Mouse (Mus musculus) heart, postnatal 14 days (tissue): ENCODE results near the gene Sdc4. TPM values are rescaled to one million over a fixed set of nuclear protein-coding genes. Genes with fewer than 3 reads are reported as not detected.

ENCODE experiments used
- DNase-seq, 2 experiments: peaks; one replicate each; pipeline ENCODE4 v3.0.0; 2021 to 2022
- intact Hi-C: fragments of 180-260 bp; cut with DNase I; formaldehyde crosslinking; loops from one replicate; pipeline ENCODE4 v1.15.1; 2025
- total RNA-seq, 2 experiments: library from RNA; stranded (reverse); gene quantifications; 2 replicates each; pipeline ENCODE4 v1.2.3; 2021

Gene Sdc4
- total RNA-seq, 2 experiments from 2014 or later = 20.0 to 27.0 TPM

DNA sequence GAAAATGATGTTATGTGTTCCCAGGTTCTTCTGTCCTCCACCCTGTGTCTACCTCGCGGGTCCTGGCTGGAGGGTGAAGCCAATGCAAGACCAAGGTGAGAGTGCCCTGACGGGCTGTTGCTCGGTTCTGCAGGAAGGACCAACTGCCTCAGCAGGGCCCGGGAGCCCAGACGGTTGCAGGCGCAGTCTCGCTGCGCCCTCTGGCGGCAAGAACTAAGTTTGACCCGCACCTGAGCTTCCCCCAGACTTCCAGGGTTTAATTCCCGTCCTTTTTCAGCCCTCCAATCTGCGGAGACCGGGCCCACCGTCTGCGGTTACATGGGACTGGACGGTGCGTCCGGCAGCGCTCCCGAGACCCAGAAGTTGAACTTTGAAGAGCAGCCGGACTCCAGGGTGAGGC is 36.0 kb downstream of the Sdc4 start:
- peak; percentile 80 to 84 for DNase-seq
- intact Hi-C loops = loop anchor here (2.0 to 10.0 kb wide), 2 partner anchors 273 to 305 kb away; no protein-coding TSS in a partner anchor

DNA sequence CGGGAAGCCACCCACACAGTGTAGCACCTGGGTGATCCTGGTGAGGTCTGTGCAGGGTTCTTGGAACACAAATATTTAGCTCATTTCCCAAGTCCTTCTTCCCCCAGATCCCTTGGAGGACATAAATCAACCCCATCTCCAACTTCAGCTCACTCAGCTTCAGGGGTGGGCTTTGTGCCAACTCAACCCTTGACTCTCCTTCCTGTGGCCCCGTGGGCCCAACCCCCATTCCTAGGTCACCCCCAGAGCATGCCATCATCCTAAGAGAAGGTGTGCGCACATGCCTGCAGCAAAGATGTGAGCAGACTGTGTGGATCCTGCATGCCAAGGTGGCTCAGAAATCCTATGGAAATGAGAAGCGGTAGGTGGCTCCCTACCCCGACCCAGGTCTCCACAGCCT is 38.2 kb downstream of the Sdc4 start:
- intact Hi-C loops = loop anchor here (10.0 kb wide), 1 partner anchor 271 kb away; no protein-coding TSS in a partner anchor
- no peak for DNase-seq

DNA sequence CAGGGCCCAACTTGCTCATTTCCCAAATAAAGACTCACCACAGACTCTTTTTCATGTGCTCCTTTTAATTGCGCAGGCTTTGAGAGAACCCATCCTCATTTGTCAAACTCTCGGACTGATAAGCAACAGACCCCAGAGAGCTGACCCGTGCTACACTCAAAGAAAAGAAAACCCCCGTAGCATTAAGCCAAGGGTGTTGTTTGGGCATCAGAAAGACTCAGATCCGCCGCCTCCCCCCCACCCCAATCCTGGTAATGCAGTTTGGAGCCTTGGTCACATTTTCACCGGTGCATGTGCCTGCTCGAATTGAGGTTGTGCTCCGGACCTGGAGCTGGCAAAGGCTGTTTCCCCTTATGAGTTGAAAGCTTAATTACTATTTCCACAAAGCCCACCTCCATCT is 38.6 kb downstream of the Sdc4 start, which contains the start of gene Matn4:
Gene Matn4, minus strand, starts transcription at position 101 of the 400 bp plus-strand sequence.
- no peak for DNase-seq
- intact Hi-C loops = loop anchor here (10.0 kb wide), 1 partner anchor 270 kb away; no protein-coding TSS in a partner anchor

DNA sequence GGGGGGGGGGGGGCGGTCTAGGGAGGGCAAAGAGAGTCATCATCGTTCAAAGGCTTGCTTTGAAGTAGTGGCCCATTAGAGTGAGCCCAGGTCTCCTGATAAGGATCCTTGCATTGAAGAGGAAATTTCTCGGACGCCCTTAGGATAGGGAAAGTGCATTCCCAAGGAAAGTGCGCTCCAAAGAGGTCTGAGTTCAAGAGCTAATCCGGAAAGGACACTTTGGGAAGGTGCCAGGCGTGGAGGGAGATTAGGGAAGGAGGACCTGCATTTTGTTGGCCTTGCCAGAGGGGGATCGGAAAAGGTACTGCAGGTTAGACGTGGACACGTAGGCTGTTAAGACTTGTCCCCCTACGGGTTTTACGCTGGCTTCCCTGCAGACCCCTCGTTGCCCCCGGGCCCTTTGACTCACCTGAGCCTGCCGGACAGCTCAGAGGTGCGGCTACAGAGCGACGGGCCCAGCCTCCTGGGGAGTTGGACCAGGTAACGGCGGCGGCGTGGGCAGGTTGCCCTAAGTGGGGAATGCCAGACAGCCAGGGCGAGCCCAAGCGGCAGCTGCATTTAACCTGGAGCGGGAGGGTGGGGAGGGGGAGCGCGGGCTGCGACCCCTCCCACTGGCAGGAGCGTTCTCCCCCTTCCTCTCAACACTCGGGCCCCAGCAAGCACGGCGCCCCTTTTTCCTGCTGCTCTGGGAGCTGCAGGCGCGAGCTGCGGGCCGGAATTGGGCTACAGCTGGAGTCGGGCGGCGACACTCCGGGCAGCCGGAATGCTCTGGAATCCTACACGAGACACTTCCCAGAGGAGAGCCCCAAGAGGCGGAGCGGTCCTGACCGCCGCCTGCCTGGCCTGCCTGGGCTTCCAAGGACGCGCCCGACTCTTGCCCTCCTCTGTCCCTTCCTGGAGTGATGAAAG is 39.4 kb downstream of the Sdc4 start:
- peak; percentile 71 for DNase-seq
- intact Hi-C loops = loop anchor here (10.0 kb wide), 1 partner anchor 270 kb away; no protein-coding TSS in a partner anchor

DNA sequence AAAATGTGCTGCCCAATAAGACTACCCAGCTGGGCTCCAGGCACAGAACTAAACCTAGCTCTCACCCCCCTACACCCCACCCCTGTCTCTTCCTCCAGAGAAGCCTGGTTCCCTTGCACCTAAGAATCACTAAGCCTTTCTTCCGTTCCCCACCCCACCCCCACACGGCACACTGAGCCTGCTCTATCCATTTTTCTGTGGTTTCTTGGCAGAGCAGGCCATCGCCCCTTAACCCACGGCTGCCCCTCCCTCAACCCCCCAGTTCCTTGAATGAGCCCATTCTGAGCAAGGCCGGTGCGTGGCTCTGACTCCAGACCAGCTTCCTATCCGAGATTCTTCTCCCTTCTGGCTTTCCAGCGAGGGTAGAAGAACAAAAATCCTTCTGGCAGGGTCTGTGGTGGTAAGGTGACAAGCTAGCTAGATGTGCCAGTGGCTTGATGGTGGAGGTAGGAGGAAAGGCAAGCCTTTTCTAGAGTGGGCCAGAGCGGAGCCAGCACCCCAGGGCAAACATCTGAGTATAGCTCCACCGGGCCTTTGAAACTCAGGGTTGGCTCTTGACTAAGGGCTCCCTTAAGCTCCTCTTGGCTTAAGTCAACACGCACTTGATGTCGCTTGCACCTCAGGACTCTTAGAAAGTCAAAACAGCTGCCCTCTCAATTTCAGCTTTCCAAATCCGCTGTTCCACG is 40.1 kb downstream of the Sdc4 start:
- intact Hi-C loops = loop anchor here (10.0 kb wide), 1 partner anchor 269 kb away; no protein-coding TSS in a partner anchor
- DNase-seq = no peak

DNA sequence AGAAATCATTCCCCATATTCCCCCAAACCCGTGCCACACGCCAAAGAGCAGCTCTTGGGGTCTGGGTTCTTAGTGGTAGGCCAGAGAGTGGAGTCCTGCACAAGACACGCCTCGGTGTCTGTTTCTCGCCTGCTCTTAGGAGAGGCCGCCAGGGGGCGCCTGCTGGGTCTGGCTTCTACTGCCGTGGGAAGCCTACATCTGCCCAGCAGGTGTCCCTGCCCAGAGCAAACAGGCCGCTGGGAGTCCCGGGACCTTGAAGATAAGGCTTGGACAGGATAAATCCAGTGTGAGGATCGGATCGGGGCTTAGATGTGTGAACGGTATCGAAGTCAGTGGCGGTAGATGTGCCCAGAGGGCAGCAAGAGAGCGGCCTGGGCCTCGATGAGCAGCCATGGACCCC is 40.8 kb downstream of the Sdc4 start, which contains the start of gene Rbpjl:
Gene Rbpjl, plus strand, starts transcription at position 236 of the 400 bp plus-strand sequence.
- peak; percentile 76 to 84 for DNase-seq
- intact Hi-C loops = loop anchor here (10.0 kb wide), 1 partner anchor 268 kb away; no protein-coding TSS in a partner anchor

DNA sequence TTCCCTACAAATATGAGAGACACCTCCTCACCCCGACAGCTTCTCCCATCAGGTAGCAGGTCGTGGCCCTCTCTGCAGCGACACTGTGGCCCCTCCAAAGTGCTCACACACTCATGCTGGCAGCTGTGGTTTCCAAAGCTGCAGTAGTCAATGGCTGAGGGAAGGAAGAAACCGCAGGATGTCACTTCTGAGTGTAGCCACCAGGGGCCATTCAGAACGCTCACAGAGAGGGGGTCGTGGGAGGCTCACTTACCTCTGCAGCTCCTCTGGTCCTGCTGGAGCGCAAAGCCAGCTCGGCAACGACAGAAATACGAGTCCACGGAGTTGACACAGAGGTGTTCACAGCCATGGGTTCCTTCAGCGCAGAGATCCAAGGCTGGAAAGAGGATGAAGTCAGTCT is 46.8 kb downstream of the Sdc4 start:
- intact Hi-C loops = no loop called here
- DNase-seq = no peak

DNA sequence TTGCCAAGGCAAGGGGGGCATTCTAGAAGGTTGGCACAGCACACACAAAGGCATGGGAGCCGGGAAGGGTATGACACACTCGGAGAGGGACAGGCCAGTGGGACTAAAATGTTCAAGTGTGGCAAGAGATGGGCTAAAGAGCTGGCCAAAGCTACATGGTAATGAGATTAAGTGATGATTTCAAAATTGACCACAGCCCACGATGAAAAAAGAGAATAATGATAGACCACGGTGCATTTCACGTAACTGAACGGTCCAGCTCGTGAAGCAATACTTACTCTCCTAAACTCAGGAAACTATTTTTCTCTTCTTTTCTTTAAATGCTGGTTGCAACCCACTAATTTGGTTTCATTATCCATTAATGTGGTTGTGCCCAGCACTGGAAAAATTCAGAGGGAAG is 47.6 kb downstream of the Sdc4 start:
- no peak for DNase-seq
- intact Hi-C loops = no loop called here

DNA sequence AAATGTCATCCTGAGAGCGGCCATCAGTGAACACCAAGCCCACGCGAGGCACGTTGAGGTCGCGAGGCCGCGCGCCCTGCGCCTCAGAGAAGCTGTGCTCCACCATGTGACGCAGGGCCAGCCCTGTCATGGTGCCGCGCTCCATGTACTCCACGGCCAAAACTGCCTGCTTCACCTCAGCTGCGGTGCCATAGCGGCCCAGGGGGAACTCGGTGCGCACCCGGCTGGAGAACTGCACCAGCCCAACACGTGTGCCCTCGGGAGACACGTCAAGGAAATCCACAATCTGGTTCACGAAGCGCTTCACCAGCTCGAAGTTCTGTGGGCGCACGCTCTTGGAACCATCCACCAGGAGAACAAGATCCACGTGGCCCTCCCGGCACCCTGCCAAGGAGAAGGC is 50.6 kb downstream of the Sdc4 start:
- DNase-seq = no peak

DNA sequence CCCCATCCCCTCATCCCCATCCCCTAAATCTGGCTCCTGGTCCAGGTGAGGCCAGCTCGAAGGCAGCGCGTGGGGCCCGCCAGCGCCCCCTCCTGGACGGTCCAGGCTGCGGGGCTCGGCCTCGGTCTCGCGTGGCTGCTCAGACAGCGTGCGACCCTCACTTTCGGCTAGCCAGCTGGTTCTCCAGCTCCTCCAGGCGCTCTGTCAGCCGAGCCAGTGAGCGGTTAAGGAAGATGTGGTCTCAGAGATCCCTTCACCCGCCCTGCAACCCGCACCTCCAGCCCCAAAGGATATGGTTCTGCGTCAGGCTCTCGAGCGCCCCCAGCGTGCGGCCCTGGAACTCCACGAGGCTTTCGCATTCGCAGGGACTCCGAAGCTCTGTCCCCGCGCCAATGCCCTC is 54.2 kb downstream of the Sdc4 start:
- peak; percentile 84 to 91 for DNase-seq
- intact Hi-C loops = loop anchor here (5.0 kb wide), 1 partner anchor 287 kb away; no protein-coding TSS in a partner anchor

More for the DNA sequence above, 50.6 kb downstream of the Sdc4 start:
- intact Hi-C loops = no loop called here

DNA sequence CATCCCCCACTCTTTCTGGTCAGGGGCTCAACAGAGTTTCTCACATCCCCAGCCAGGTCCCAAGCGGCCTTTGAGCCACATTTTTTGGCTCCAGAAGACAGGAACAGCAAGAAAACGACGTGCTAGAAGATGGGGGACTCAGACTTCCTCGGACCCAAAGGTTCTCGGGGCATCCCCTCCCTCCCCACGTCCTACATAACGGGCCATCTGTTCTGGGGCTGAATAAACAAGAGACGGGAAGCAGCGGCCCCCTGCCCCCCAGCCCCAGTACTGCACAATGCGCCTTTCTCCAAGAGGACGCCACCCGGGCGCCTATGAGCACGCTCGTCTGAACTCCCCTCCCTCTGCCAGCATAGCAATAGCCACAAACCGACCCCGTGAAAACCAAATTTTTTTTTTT is 54.7 kb downstream of the Sdc4 start, which contains the start of gene Slpi:
Gene Slpi, minus strand, starts transcription at position 76 of the 400 bp plus-strand sequence.
- DNase-seq = no peak

DNA sequence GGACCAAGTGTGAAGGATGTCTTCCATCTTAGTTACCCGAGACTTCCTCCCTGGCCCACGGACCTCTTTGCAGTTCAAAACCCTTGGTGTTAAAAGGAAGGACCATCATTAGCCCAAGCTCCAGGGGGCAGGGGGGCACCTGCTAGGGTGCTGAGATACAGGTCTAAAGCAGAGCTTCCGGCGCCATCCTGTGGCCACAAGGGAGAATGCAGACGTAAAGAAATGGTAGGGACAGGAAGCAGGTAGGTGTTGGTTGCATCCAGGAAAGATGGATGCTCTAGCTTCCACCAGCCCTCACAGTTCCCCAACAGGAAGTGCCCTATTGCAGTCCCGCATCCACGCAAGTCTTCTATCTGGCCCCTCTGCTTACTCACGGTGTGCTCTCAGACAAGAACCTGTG is 56.7 kb downstream of the Sdc4 start:
- DNase-seq = peak in 1 of 2 experiments; percentile 40
- intact Hi-C loops = loop anchor here (5.0 kb wide), 1 partner anchor 285 kb away; no protein-coding TSS in a partner anchor

More for the DNA sequence above, 54.7 kb downstream of the Sdc4 start, which contains the start of gene Slpi:
- intact Hi-C loops = loop anchor here (5.0 kb wide), 1 partner anchor 287 kb away; no protein-coding TSS in a partner anchor

DNA sequence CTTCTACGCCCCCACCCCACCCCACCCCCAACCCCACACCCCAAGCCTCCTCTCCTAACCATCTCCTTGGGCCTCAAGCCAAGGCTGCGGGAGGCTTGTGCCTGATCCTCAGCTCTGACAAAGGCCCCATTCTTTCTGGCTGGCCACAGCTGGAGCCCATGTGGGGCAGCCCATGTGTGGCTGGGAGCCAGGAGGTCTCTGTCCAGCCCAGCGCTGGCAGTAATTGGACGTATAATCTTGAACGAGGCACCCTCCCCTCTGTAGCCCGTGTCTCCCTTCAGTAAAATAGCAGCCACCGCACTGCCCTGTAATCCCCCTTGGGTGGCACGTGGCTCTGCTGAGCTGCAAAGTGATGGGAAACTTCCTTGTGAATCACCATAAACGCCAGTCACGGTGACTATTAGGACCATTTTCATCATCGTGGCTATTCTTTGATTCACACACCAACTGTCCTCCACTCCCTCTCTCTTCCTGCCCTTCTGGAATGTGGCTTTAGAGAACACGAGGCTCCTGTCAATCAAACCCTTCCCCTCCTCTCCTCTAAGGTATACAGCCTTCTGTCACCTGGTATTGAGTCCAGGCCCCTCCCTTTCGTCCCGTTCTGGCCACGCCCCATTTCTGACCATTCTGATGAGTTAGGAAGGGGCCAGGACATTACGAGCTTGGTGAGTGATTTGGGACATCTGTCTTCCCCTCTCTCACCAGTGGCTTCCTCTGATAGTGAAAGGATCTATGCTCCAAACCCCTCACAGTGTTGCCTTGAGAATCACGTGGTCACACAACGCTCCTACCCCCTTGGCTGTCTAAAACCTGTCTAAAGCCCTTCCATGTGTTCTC is 57.5 kb downstream of the Sdc4 start:
- no peak for DNase-seq
- intact Hi-C loops = loop anchor here (5.0 kb wide), 1 partner anchor 284 kb away; no protein-coding TSS in a partner anchor

DNA sequence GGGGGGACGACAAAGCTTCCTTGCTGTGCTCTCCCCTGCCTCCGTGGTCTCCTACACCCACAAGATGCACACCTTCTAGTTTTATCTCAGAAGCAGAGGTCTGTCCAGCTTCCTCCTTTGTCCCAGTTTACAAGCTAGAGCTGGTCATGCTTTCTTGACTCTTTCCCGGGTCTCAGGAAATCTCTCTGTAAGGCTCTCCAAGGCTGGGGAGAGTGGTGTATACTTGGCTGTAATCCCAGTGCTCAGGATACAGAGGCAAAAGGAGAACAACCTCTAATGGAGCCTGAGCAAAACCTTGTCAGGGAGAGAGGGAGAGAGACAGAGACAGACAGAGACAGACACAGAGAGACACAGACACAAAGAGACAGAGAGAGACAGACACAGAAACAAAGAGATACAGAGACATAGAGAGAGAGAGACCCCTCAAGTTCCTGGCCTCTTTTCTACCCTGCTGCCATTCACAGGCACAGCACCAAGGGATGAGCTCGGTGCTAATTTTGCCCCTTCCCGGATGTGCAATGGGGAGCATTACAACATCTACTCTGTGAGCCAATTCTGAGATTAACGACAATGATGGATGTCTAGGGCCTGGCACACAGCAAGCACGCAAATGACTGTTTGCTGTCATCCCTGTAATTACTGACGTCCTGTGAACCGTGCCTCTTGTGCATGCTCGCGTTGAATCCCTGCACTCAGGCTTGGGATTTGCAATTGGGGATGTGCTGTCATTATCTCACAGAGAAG is 59.9 kb downstream of the Sdc4 start:
- intact Hi-C loops = no loop called here
- no peak for DNase-seq

DNA sequence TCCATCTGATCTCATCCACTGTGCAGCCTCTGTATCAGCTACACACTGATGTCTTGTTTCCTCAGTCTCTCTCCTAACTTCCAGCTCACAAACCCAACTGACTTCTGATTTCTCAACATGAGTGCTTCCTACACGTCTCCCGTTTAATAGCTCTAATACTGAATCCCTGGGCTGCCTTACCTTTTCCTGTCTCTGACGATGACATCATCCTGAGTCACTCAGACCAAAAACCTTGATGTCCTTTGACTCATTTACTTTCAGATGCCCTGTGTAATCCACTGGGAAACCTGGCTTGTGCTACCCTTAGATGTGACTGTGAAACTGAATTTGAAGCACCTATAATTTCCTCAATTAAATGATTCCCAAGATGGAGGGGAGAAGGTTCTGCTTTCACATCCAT is 60.7 kb downstream of the Sdc4 start:
- intact Hi-C loops = no loop called here
- no peak for DNase-seq

DNA sequence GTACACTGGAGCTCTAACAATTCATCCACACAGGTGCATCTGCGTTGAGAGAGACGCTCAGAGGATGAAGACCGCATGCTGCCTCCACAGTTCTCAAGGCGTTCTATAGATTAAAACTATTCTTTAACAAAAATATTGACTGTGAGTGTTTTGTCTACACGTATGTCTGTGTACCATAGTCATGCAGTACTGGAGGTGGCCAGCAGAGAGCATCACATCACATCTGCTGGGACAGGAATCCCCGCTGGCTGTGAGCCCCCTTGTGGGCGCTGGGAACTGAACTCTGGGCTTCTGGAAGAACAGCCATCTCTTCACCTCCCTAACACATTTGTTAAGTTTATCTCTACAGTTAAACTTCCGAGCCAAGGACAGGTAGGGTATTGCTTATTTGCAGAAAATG is 62.0 kb downstream of the Sdc4 start:
- intact Hi-C loops = no loop called here
- no peak for DNase-seq

DNA sequence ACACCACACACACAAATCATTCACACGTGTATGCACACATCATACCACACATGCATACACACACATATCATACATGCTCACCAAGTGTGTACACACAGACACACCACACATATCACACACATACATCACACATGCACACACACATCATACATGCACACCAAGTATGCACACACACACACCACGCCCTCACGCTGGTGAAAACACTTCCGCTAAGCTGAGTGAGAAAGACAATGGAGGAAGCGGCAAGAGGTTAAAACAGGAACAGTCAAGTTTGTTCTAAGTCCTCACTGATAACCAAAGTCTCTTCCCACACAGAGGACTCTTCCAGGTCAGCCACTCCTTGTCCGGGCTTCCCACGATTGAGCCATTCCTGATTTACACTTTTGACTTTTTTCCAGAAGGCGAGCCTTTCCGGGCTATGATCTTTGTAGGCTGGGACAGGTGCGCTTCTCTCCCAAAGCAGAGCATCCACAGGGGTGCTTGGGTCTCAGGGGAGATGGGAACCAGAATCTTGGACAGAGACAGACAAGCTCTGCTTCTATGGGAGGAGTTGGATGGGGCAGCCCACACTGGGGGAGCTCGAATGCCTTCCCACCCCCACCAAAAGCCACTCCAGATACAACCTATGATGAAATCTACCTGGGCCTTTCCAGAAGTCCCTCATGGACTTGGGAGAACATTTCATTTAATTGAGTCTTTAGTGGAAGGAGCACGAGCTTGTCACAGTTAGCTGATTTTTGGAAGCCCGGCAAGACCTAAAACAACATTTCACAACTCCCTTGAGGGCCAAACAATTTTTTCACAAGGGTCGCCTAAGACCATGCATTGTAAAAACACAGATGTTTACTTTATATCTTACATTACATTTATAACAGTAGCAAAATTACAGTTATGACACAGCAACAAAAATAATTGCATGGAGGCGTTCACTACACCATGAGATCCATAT is 65.9 kb downstream of the Sdc4 start:
- DNase-seq = no peak
- intact Hi-C loops = no loop called here
